Mouse (Mus musculus) lung, adult 2 months (tissue): ENCODE results near the gene Igsf21.

Experiments
- CTCF ChIP-seq: fragments of 200-500 bp; IDR thresholded peaks from 2 replicates; pipeline ENCODE4 v1.5.1; 2011; ENCODE audit warnings: mild to moderate bottlenecking, low read length, control low read depth; ENCODE audit not compliant: insufficient read depth
- POLR2A ChIP-seq: fragments of 200-500 bp; IDR thresholded peaks from 2 replicates; pipeline ENCODE4 v1.6.1; 2011; ENCODE audit warnings: low read depth, mild to moderate bottlenecking, control low read depth, low read length, borderline replicate concordance; ENCODE audit errors: extremely low read depth

DNA sequence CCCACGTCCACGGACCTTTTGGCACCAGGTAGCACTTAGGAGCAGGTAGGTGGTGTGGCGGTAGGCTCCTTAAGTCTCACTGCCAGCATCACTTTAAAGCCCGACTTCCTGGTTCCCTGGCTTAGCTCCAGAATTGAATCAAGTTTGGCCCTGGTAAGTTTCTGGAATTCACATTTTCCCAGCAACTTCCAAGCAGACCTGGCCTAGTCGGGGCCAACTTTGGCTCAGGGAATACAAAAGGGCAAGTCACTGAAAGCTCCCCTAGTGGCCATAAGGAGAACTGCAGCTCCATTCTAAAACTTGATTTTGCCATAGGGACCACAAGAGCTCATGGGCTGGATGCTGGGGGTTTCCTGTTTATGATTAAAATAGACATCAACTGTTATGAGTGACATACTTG is 145.5 kb downstream of the Igsf21 start:
- TF ChIP-seq CTCF (peak; percentile 68), POLR2A (no peak)
